Mouse (Mus musculus): ENCODE results near the gene Agrn. TPM values are rescaled to one million over a fixed set of nuclear protein-coding genes. Genes with fewer than 3 reads are reported as not detected.

Agrn gene
- polyA plus RNA-seq, 1 experiment from 2014 or later = 122 TPM

DNA sequence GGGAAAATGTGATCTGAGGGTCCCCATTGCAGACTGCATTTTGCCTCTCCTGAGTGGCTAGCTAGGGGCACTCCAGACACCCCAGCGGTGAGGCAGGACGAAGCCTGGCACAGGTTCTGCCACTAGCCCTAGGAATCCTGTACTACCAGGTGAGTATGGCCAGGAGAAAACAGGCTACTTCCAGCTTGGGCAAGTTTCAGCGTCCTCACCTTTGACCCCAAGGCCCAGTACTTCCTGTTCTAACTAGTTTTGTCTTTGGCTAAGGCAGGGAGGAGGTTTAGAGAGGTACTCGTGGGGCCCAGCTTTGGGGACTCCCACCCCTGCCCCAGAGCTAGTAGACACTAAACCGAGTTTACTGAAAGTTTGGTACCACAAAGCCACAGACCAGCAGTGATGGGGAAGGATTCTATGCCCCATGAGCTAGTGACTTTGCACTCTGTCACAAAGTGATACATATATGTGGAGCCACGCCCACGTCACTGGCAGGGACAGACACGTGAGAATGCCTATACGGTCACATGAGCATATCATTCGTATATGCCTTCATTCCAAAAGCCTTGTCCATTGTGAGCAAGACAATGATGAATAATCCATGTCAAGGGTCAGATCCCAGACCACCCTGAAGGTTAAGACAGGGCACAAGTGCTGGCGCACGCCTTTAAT, 63.2 kb downstream of the Agrn start:
- Histone ChIP-seq H3K27ac (replicated peaks) (no peak overlapping the region), H3K36me3 (no peaks in the 10 kb centered on the region), H3K4me2 (no peak overlapping the region), H3K4me1 (replicated peaks) (no peaks in the 10 kb centered on the region), H3K27me3 (no peaks in the 10 kb centered on the region), H3K9ac (no peak overlapping the region), H3K9me3 (no peaks in the 10 kb centered on the region), H3K4me3 (no peak overlapping the region)
- WGBS = 83% methylated on average over 12 of the region's 12 CpGs
- ATAC-seq (ENCODE audit: low read depth) = no peak

GRCm38 (mm10) chr4:156133334-156133733, 64.0 kb downstream of the Agrn start:
- H3K4me2 ChIP-seq = no peak overlapping the region
- ATAC-seq (ENCODE audit: low read depth) = no peak
- 62% methylated on average over 5 of the region's 5 CpGs for WGBS
- H3K36me3 ChIP-seq = no peaks in the 10 kb centered on the region
- H3K9ac ChIP-seq = no peak overlapping the region
- H3K9me3 ChIP-seq = no peaks in the 10 kb centered on the region
- no peaks in the 10 kb centered on the region for H3K27me3 ChIP-seq
- no peak overlapping the region for H3K27ac ChIP-seq (replicated peaks)
- H3K4me3 ChIP-seq = no peak overlapping the region
- no peaks in the 10 kb centered on the region for H3K4me1 ChIP-seq (replicated peaks)

- no peak overlapping the region for H3K27ac ChIP-seq (replicated peaks)
- no peak overlapping the region for H3K4me3 ChIP-seq
- H3K36me3 ChIP-seq = peaks cover 19% of the 10 kb centered on the region
- WGBS = 87% methylated on average over 10 of the region's 10 CpGs
- no peaks in the 10 kb centered on the region for H3K9me3 ChIP-seq
- no peak for ATAC-seq (ENCODE audit: low read depth)
- H3K4me1 ChIP-seq (replicated peaks) = no peaks in the 10 kb centered on the region
- H3K9ac ChIP-seq = no peak overlapping the region
- H3K27me3 ChIP-seq = no peaks in the 10 kb centered on the region
- H3K4me2 ChIP-seq = no peak overlapping the region
Observed at GRCm38 (mm10) chr4:156130940-156131339, 66.3 kb downstream of the Agrn start.

DNA sequence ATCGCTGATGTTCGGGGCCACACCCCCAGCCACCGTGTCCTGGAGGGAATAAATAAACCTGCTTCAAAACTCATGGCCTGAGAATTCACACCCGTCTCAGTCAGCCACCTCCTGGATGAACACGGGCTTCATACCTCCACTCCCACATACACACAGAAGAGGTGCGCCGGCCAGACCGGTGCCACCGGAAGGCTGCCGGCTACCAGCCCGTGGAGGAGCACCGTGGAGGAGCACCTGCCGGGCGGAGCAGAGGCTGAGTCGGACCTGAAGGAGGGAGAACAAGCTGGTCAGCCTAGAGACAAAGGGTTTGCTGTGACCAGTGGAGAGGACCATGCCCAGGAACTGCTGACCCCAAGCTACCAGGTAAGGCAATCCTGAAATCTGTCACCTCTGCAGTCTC, 66.9 kb downstream of the Agrn start, which contains the start of gene Rnf223:
Gene Rnf223, plus strand, starts transcription at position 78 of the 400 bp plus-strand sequence.
- H3K9ac ChIP-seq = no peak within 1 kb of the TSS
- no peak for ATAC-seq (ENCODE audit: low read depth)
- H3K4me2 ChIP-seq = no peak within 1 kb of the TSS
- no peaks in the 10 kb centered on the region for H3K9me3 ChIP-seq
- peaks cover 24% of the 10 kb centered on the region for H3K36me3 ChIP-seq
- H3K27ac ChIP-seq (replicated peaks) = no peak within 1 kb of the TSS
- no peaks in the 10 kb centered on the region for H3K27me3 ChIP-seq
- H3K4me1 ChIP-seq (replicated peaks) = no peaks in the 10 kb centered on the region
- WGBS = 85% methylated on average over 15 of the region's 15 CpGs
- H3K4me3 ChIP-seq = no peak within 1 kb of the TSS

- Histone ChIP-seq H3K27me3 (no peaks in the 10 kb centered on the region), H3K9me3 (no peaks in the 10 kb centered on the region), H3K27ac (replicated peaks) (no peak overlapping the region), H3K4me3 (no peak overlapping the region), H3K4me1 (replicated peaks) (no peaks in the 10 kb centered on the region), H3K36me3 (peaks cover 41% of the 10 kb centered on the region), H3K4me2 (no peak overlapping the region), H3K9ac (no peak overlapping the region)
- 87% methylated on average over 5 of the region's 5 CpGs for WGBS
- no peak for ATAC-seq (ENCODE audit: low read depth)
Observed at GRCm38 (mm10) chr4:156128746-156129145, 68.5 kb downstream of the Agrn start.

- Histone ChIP-seq H3K27ac (replicated peaks) (no peak overlapping the region), H3K27me3 (no peaks in the 10 kb centered on the region), H3K4me3 (no peak overlapping the region), H3K4me2 (no peak overlapping the region), H3K9ac (no peak overlapping the region), H3K9me3 (no peaks in the 10 kb centered on the region), H3K36me3 (peaks cover 60% of the 10 kb centered on the region), H3K4me1 (replicated peaks) (no peaks in the 10 kb centered on the region)
- WGBS = 90% methylated on average over 7 of the region's 7 CpGs
- ATAC-seq (ENCODE audit: low read depth) = no peak
Observed at GRCm38 (mm10) chr4:156126841-156127240, 70.4 kb downstream of the Agrn start.

DNA sequence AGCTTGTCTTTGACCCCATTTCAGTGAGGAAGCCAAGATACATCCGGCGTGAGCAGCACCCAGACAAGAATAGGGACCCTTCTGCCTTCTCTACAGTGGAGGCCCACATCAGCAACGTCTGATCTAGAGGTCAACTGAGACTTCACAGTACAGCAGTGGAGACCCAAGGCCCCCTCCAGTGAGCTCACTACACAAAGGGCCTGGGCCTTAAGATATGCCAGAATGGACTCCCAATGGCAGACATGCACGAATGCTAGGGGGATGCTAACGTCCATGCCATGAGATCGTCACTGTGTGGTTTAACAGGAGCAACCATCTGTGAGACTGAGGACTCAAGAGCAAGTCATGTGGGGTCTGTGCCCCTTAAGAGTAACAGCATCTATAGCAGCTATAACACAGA, 71.9 kb downstream of the Agrn start:
- no peak overlapping the region for H3K27ac ChIP-seq (replicated peaks)
- H3K9ac ChIP-seq = no peak overlapping the region
- H3K27me3 ChIP-seq = no peaks in the 10 kb centered on the region
- ATAC-seq (ENCODE audit: low read depth) = no peak
- no peaks in the 10 kb centered on the region for H3K4me1 ChIP-seq (replicated peaks)
- 95% methylated on average over 6 of the region's 6 CpGs for WGBS
- peaks cover 75% of the 10 kb centered on the region for H3K36me3 ChIP-seq
- no peak overlapping the region for H3K4me3 ChIP-seq
- H3K4me2 ChIP-seq = no peak overlapping the region
- H3K9me3 ChIP-seq = no peaks in the 10 kb centered on the region

DNA sequence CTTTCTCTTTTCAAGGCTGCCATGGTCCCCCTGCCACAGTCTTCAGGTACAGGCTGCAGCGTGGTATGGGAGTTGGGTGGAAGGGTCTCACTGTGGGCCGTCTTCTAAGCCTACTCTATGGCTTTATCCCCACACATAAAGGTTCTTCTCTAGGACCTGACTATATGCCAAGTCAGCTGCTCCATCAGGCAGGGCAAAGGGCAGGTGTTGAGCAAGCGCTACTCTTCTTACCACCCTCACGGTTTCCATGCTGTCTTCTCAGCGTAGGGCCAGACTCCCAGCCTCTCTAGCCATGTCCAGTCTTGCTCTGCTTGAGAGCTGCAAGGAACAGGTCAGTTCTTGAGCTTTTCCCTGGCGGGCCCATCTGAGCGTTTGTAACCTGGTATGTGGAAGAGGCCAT, 73.2 kb downstream of the Agrn start:
- H3K4me1 ChIP-seq (replicated peaks) = no peaks in the 10 kb centered on the region
- no peaks in the 10 kb centered on the region for H3K9me3 ChIP-seq
- peaks cover 88% of the 10 kb centered on the region for H3K36me3 ChIP-seq
- no peak overlapping the region for H3K27ac ChIP-seq (replicated peaks)
- WGBS = 97% methylated on average over 7 of the region's 7 CpGs
- H3K9ac ChIP-seq = no peak overlapping the region
- no peak overlapping the region for H3K4me2 ChIP-seq
- ATAC-seq (ENCODE audit: low read depth) = no peak
- H3K27me3 ChIP-seq = no peaks in the 10 kb centered on the region
- H3K4me3 ChIP-seq = no peak overlapping the region

Small RNA genes within 50 kb of the gene (microRNA-seq; reads per million reads assigned to microRNA genes)
- 1.2 reads per million for gene Mir7658

Other genes starting within 250 kb of the Agrn start
- gene C1qtnf12, start 235.2 kb downstream of the Agrn start, polyA plus RNA-seq (2015; fragmentation: Nextera tagmentation; extraction: Ambion mirVana) = 10.6 and 19.0 TPM in 2 replicates
- 25.1 and 25.5 TPM in 2 replicates for gene B3galt6, start 204.8 kb downstream of the Agrn start, polyA plus RNA-seq (2015; fragmentation: Nextera tagmentation; extraction: Ambion mirVana)
- gene Sdf4, start 204.6 kb downstream of the Agrn start, polyA plus RNA-seq (2015; fragmentation: Nextera tagmentation; extraction: Ambion mirVana) = 132 and 139 TPM in 2 replicates
- gene Tnfrsf4, start 183.6 kb downstream of the Agrn start, polyA plus RNA-seq (2015; fragmentation: Nextera tagmentation; extraction: Ambion mirVana) = 0.77 and 1.2 TPM in 2 replicates
- 1.6 and 2.7 TPM in 2 replicates for gene Tnfrsf18, start 171.3 kb downstream of the Agrn start, polyA plus RNA-seq (2015; fragmentation: Nextera tagmentation; extraction: Ambion mirVana)
- not detected in 2 replicates for gene Ttll10, start 138.1 kb downstream of the Agrn start, polyA plus RNA-seq (2015; fragmentation: Nextera tagmentation; extraction: Ambion mirVana)
- 25.0 and 27.7 TPM in 2 replicates for gene 9430015G10Rik, start 87.5 kb downstream of the Agrn start, polyA plus RNA-seq (2015; fragmentation: Nextera tagmentation; extraction: Ambion mirVana)
- 0.66 and 0.69 TPM in 2 replicates for gene Rnf223, start 67.0 kb downstream of the Agrn start, polyA plus RNA-seq (2015; fragmentation: Nextera tagmentation; extraction: Ambion mirVana)
- gene Isg15, start 3.3 kb upstream of the Agrn start, polyA plus RNA-seq (2015; fragmentation: Nextera tagmentation; extraction: Ambion mirVana) = 0.84 and 2.2 TPM in 2 replicates
- 5.1 and 5.6 TPM in 2 replicates for gene AW011738, start 5.8 kb upstream of the Agrn start, polyA plus RNA-seq (2015; fragmentation: Nextera tagmentation; extraction: Ambion mirVana)
- 1.8 TPM in 2 replicates for gene Perm1, start 18.4 kb upstream of the Agrn start, polyA plus RNA-seq (2015; fragmentation: Nextera tagmentation; extraction: Ambion mirVana)
- gene Plekhn1, start 37.4 kb upstream of the Agrn start, polyA plus RNA-seq (2015; fragmentation: Nextera tagmentation; extraction: Ambion mirVana) = 26.1 and 27.3 TPM in 2 replicates
- gene Noc2l, start 38.5 kb upstream of the Agrn start, polyA plus RNA-seq (2015; fragmentation: Nextera tagmentation; extraction: Ambion mirVana) = 49.5 and 54.8 TPM in 2 replicates
- 2.1 and 2.9 TPM in 2 replicates for gene Samd11, start 58.2 kb upstream of the Agrn start, polyA plus RNA-seq (2015; fragmentation: Nextera tagmentation; extraction: Ambion mirVana)
- gene Vmn2r-ps159, start 133.6 kb upstream of the Agrn start, polyA plus RNA-seq (2015; fragmentation: Nextera tagmentation; extraction: Ambion mirVana) = not detected in 2 replicates